Mouse (Mus musculus): ENCODE results near the gene Shoc2.

DNA sequence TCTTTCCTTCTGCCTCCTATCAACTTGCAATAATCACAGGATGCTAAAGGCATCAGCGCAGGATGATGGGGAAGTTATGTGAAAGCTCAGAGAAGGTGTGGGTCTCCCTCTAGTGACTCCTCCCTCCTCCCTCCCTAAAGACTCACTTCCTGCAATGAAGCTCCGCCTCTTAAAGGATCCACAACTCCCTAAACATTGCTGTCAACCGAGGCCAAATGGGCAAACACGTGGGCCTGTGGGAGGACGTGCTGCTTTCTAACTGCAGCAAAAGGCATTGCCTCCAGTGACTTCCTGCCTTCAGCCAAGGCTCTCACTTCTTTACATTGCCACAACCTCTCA lies 96.9 kb downstream of the Shoc2 start:
- TF ChIP-seq CTCF (IDR thresholded peaks at IDR 0.05; ENCODE audit: insufficient read depth, low read length) (no peak), POLR2A (IDR thresholded peaks at IDR 0.05; ENCODE audit: borderline replicate concordance, extremely low read depth, low read depth, low read length) (no peak)
